Mouse (Mus musculus) erythroblast, embryonic 14.5 days (primary cell): ENCODE measurements at regions not wholly inside any gene's neighbourhood (a gene's known extent, or its start where the extent isn't known, plus 50 kb on each side); places are given as distances from the start of the nearest gene placed in this dataset.

Experiments
- GATA1 ChIP-seq: IDR thresholded peaks from 2 replicates; pipeline ENCODE4 v1.6.1; 2012; ENCODE audit warnings: low read length, inconsistent platforms, mixed read lengths
- TAL1 ChIP-seq: IDR thresholded peaks from 3 replicates; pipeline ENCODE4 v1.6.1; 2012; ENCODE audit warnings: low read length, inconsistent platforms, mixed read lengths

DNA sequence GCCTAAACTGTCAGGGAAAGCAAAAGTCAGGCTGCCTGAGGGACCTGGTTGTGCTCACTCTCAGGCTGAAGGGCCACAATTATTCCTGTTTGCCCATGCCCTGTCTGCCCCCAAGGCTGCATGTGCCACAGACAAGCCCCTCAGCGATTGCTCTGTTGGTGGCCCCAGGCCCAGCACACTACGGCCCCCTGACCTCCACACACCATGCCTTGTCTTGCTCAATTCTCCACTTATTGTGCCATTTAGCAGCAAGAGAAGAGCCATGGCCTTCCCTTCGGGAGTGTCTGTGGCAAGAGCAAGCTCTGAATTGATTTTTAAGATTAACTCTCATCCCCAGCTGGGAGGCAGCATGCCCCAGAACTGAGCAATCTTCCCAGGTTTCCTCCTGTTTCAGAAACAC, 173.8 kb upstream of the Rad23b start:
- TF ChIP-seq TAL1 = no peak
- no peak for TF ChIP-seq GATA1
